Mouse (Mus musculus) lung, postnatal 0 days (tissue): ENCODE measurements at regions not wholly inside any gene's neighbourhood (a gene's known extent, or its start where the extent isn't known, plus 50 kb on each side); places are given as distances from the start of the nearest gene placed in this dataset.

ENCODE experiments used
- CTCF ChIP-seq: IDR thresholded peaks from 2 replicates; pipeline ENCODE4 v1.5.1; 2016; ENCODE audit warnings: antibody characterized with exemption, mild to moderate bottlenecking
- EP300 ChIP-seq: IDR thresholded peaks from 2 replicates; pipeline ENCODE4 v1.6.1; 2016; ENCODE audit warnings: antibody characterized with exemption, mild to moderate bottlenecking, control low read depth

- TF ChIP-seq CTCF (no peak), EP300 (no peak)
Measured at GRCm38 (mm10) chr4:87684952-87685351, 348.2 kb downstream of the Mllt3 start.
